ENCODE assay signal across 28 mouse cellular contexts in the genomic region with DNA sequence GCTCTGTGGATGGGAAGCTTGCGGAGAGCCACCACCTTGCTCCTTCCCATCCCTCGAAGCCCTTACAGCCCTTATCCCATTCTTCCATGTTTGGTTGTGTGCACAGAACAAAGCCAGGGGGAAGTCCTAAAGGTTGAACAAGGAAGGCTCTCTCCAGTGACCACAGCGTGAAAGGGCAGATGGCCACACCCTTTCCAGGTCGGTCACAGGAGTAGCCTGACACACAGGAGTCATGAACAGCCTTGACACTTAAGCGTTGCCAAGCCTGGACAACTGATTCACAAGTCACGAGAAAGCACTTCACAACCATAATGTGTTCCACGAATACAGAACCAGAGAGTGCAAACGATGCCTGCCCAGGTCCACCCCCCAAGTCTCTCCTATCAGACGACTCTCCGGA. TPM values are rescaled to one million over a fixed set of nuclear protein-coding genes. Genes with fewer than 3 reads are reported as not detected.
"Had no signal": no experiment of that assay in that cellular context is flagged by ENCODE, and none has a peak within 500 bp of the region (broad histone marks: within the 10 kb centered on the region; RNA-seq: fewer than 3 reads in every experiment).

No protein-coding gene starts in this region.

- ATAC-seq: intestine, postnatal 0 days; midbrain, embryonic 13.5 days; midbrain, embryonic 16.5 days had no signal

- H3K27ac ChIP-seq: kidney, postnatal 0 days; limb, embryonic 12.5 days; limb, embryonic 15.5 days; liver, embryonic 14.5 days; midbrain, embryonic 10.5 days; midbrain, embryonic 13.5 days; neural tube, embryonic 12.5 days; stomach, embryonic 15.5 days had no signal

- H3K4me3 ChIP-seq: limb, embryonic 12.5 days; limb, embryonic 15.5 days; megakaryocyte, embryonic 14.5 days; midbrain, embryonic 10.5 days; midbrain, embryonic 13.5 days; neural tube, embryonic 12.5 days; stomach, embryonic 15.5 days had no signal

- DNase-seq: kidney, adult 2 months; kidney, postnatal 25 days; left cerebral cortex, postnatal 4 days; lung, adult 2 months; retina, postnatal 1 day; right cerebral cortex, postnatal 25 days; spleen, adult 18-20 months; thymus, postnatal 25 days had no signal

RNA-seq across cellular contexts. Expression of gene Crybb2, which starts 58.0 kb away (rescaled TPM):
- total RNA-seq: layer of hippocampus, adult 8-10 months; layer of hippocampus, postnatal 14 days; left cerebral cortex, adult 8-10 months; left cerebral cortex, postnatal 14 days; left cerebral cortex, postnatal 4 days; neutrophil, adult 5-6 weeks had no signal
- polyA plus RNA-seq: intestine, embryonic 14.5 days; intestine, postnatal 0 days; kidney, adult 2 months; kidney, embryonic 14.5 days; kidney, postnatal 0 days; limb, embryonic 12.5 days; limb, embryonic 15.5 days; liver, embryonic 11.5 days; liver, embryonic 14.5 days; lung, adult 2 months; lung, embryonic 16.5 days; midbrain, embryonic 10.5 days; midbrain, embryonic 13.5 days; midbrain, embryonic 16.5 days; neural tube, embryonic 12.5 days; stomach, embryonic 15.5 days had no signal
